Mouse (Mus musculus): Measurements from ENCODE around the gene Ubtd1. TPM values are rescaled to one million over a fixed set of nuclear protein-coding genes. Genes with fewer than 3 reads are reported as not detected.

Ubtd1 gene
- polyA plus RNA-seq, 1 experiment from 2014 or later, result 12.5 TPM

DNA sequence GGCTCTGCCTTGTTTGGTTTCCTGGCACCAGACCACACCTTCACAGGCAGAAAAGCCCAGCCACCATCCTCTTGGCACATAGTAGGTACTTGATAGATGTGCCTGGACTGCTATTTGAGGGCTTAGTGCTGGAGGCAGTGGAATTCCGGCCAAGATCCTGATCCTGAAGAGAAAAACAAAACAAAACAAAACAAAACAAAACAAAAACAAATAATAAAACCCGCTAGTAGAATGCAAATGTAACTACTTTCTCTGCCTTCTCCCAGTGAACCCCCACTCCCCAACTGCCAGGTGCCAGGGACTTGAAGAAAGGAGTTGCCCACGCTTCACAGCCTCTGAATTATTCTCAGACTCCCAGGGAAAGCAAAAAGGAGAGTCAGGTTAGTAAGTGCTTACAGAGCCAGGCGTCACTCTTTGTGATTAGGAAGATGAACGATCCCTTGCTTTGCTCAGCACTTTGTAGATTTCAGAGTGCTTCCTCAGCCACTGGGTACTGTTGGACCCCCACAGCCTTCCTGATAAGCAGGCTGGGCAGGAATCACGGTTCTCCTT lies 10.4 kb downstream of the Ubtd1 start:
- Histone ChIP-seq H3K27me3 (replicated peaks; ENCODE audit: control insufficient read depth, insufficient read depth, low read length) (no peaks in the 10 kb centered on the region), H3K9me3 (ENCODE audit: control insufficient read depth) (no peaks in the 10 kb centered on the region), H3K4me2 (replicated peaks; ENCODE audit: low read depth) (no peak overlapping the region), H3K36me3 (ENCODE audit: control insufficient read depth, insufficient read depth) (no peaks in the 10 kb centered on the region), H3K4me3 (ENCODE audit: low read depth, low read length) (no peak overlapping the region), H3K27ac (ENCODE audit: low read depth, low read length) (no peak overlapping the region), H3K4me1 (replicated peaks; ENCODE audit: control insufficient read depth, insufficient read depth, low read length) (0 out of 2 replicates have a peak, but pooled peaks cover 3% of the 10 kb centered on the region), H3K9ac (ENCODE audit: low read depth, low read length) (no peak overlapping the region)
- ATAC-seq, result no peak
- TF ChIP-seq CTCF (IDR thresholded peaks at IDR 0.05; ENCODE audit: low read depth), result no peak
- 57% methylated on average over 6 of the region's 6 CpGs for WGBS

DNA sequence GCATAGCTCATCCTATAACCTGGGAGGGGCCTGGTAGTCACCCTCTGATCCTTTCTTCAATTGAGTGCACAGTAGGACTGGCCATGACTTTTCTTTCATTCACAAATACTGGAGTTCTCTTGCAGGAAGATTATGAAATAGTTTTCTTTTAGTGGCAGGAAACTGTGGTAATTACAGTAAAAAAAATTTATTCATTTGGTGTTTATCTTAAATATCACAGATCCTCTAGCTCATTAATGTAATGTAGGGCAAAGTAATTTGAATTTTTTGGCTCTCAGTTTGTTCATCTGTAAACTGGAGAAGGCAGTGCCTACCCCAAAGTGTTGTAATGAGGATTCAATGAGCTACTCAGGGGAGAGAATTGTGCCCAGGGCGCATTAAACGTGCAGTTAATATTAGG lies 11.4 kb downstream of the Ubtd1 start:
- Histone ChIP-seq H3K9ac (ENCODE audit: low read depth, low read length) (no peak overlapping the region), H3K4me1 (replicated peaks; ENCODE audit: control insufficient read depth, insufficient read depth, low read length) (0 out of 2 replicates have a peak, but pooled peaks cover 3% of the 10 kb centered on the region), H3K4me2 (replicated peaks; ENCODE audit: low read depth) (no peak overlapping the region), H3K36me3 (ENCODE audit: control insufficient read depth, insufficient read depth) (no peaks in the 10 kb centered on the region), H3K4me3 (ENCODE audit: low read depth, low read length) (no peak overlapping the region), H3K27me3 (replicated peaks; ENCODE audit: control insufficient read depth, insufficient read depth, low read length) (no peaks in the 10 kb centered on the region), H3K27ac (ENCODE audit: low read depth, low read length) (no peak overlapping the region), H3K9me3 (ENCODE audit: control insufficient read depth) (no peaks in the 10 kb centered on the region)
- no peak for ATAC-seq
- TF ChIP-seq CTCF (IDR thresholded peaks at IDR 0.05; ENCODE audit: low read depth), result no peak
- WGBS, result 65% methylated on average over 2 of the region's 2 CpGs

DNA sequence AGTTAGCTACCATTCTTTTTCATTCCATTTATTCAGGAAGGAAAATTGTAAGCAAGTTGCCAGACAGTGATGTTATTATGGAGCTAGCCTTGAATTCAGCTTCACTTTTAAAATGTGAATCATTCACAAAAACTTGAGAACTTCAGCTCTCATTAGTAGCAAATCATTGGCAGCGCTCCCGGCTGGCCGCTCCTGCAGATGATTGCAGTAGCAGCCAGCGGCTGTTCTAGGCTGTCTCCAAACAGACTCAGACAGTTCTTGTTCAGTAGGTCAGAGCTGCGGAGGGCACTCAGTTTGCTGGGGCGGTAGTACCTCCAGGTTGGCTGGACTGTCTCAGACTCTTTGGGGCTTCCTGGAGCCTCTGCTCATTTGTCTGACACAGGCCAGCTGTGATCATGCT lies 11.9 kb downstream of the Ubtd1 start:
- 53% methylated on average over 6 of the region's 6 CpGs for WGBS
- Histone ChIP-seq H3K4me3 (ENCODE audit: low read depth, low read length) (no peak overlapping the region), H3K4me1 (replicated peaks; ENCODE audit: control insufficient read depth, insufficient read depth, low read length) (0 out of 2 replicates have a peak, but pooled peaks cover 3% of the 10 kb centered on the region), H3K27ac (ENCODE audit: low read depth, low read length) (no peak overlapping the region), H3K4me2 (replicated peaks; ENCODE audit: low read depth) (no peak overlapping the region), H3K9ac (ENCODE audit: low read depth, low read length) (no peak overlapping the region), H3K9me3 (ENCODE audit: control insufficient read depth) (no peaks in the 10 kb centered on the region), H3K27me3 (replicated peaks; ENCODE audit: control insufficient read depth, insufficient read depth, low read length) (no peaks in the 10 kb centered on the region), H3K36me3 (ENCODE audit: control insufficient read depth, insufficient read depth) (no peaks in the 10 kb centered on the region)
- no peak for TF ChIP-seq CTCF (IDR thresholded peaks at IDR 0.05; ENCODE audit: low read depth)
- ATAC-seq, result no peak

DNA sequence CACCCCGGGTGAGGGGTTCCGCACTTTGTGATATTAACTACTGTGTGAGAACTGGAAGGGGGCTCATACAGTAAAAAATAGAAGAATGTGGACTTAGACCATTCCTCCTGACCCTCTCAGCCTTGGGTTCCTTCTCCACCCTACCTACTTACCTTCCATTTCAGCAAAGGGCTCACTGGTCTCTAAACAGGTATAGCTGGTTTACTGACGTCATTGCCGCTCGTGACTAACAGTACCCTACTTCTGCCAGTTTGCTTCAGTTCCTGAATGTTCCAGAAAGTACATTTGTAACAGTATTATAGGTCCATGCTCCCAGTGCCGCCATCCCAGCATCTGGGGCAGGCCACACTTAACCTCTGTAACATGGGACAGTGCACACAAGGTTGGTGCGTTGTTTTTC lies 12.5 kb downstream of the Ubtd1 start:
- Histone ChIP-seq H3K9me3 (ENCODE audit: control insufficient read depth) (no peaks in the 10 kb centered on the region), H3K4me2 (replicated peaks; ENCODE audit: low read depth) (no peak overlapping the region), H3K4me3 (ENCODE audit: low read depth, low read length) (no peak overlapping the region), H3K27ac (ENCODE audit: low read depth, low read length) (no peak overlapping the region), H3K36me3 (ENCODE audit: control insufficient read depth, insufficient read depth) (no peaks in the 10 kb centered on the region), H3K4me1 (replicated peaks; ENCODE audit: control insufficient read depth, insufficient read depth, low read length) (0 out of 2 replicates have a peak, but pooled peaks cover 6% of the 10 kb centered on the region), H3K27me3 (replicated peaks; ENCODE audit: control insufficient read depth, insufficient read depth, low read length) (no peaks in the 10 kb centered on the region), H3K9ac (ENCODE audit: low read depth, low read length) (no peak overlapping the region)
- no peak for TF ChIP-seq CTCF (IDR thresholded peaks at IDR 0.05; ENCODE audit: low read depth)
- 83% methylated on average over 7 of the region's 7 CpGs for whole genome bisulfite sequencing
- ATAC-seq, result no peak

DNA sequence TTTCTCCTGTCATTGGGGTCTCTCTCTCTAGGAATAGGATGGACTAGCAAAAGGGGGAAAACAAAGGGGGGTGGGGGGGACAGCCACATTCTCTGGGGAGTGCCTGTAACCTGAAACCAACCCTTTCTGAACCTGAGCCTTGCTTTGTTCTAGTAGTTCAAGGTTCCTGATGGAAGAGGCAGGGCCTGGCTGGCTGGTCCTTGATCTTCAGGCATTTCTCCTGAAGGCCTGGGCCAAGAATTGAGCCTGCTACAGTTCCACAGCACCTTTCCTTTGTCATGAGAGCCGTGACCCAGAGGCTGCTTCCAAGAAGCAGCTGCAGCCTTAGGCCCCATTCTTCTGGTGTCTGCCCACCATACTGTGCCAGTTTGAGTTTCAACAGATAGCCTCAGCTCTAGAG lies 13.9 kb downstream of the Ubtd1 start:
- Histone ChIP-seq H3K27ac (ENCODE audit: low read depth, low read length) (no peak overlapping the region), H3K36me3 (ENCODE audit: control insufficient read depth, insufficient read depth) (no peaks in the 10 kb centered on the region), H3K4me2 (replicated peaks; ENCODE audit: low read depth) (no peak overlapping the region), H3K9me3 (ENCODE audit: control insufficient read depth) (no peaks in the 10 kb centered on the region), H3K4me1 (replicated peaks; ENCODE audit: control insufficient read depth, insufficient read depth, low read length) (0 out of 2 replicates have a peak, but pooled peaks cover 12% of the 10 kb centered on the region), H3K9ac (ENCODE audit: low read depth, low read length) (no peak overlapping the region), H3K4me3 (ENCODE audit: low read depth, low read length) (no peak overlapping the region), H3K27me3 (replicated peaks; ENCODE audit: control insufficient read depth, insufficient read depth, low read length) (no peaks in the 10 kb centered on the region)
- ATAC-seq, result no peak
- WGBS, result 76% methylated on average over 1 of the region's 1 CpGs
- TF ChIP-seq CTCF (IDR thresholded peaks at IDR 0.05; ENCODE audit: low read depth), result no peak

DNA sequence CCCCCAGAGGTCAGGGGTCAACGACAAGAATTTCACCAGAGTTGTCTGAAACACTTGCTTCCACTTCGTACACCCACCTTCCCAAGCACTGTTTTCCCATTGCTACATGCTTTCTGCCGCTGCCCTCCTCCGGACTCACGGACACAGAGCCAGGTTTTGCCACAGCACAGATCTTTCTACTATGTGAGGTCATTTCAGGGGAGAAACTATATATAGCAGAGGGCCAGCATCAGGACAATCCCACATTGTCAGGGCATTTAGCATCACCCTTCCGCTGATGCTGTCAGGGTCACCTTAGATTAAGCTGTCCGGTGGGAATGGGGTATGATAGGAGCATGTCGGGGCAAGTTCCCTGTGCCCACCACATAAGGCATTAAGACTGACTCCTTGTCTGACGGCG lies 15.5 kb downstream of the Ubtd1 start:
- Histone ChIP-seq H3K9ac (ENCODE audit: low read depth, low read length) (no peak overlapping the region), H3K4me1 (replicated peaks; ENCODE audit: control insufficient read depth, insufficient read depth, low read length) (0 out of 2 replicates have a peak, but pooled peaks cover 17% of the 10 kb centered on the region), H3K27ac (ENCODE audit: low read depth, low read length) (no peak overlapping the region), H3K9me3 (ENCODE audit: control insufficient read depth) (no peaks in the 10 kb centered on the region), H3K36me3 (ENCODE audit: control insufficient read depth, insufficient read depth) (no peaks in the 10 kb centered on the region), H3K4me2 (replicated peaks; ENCODE audit: low read depth) (no peak overlapping the region), H3K27me3 (replicated peaks; ENCODE audit: control insufficient read depth, insufficient read depth, low read length) (no peaks in the 10 kb centered on the region), H3K4me3 (ENCODE audit: low read depth, low read length) (no peak overlapping the region)
- no peak for ATAC-seq
- no peak for TF ChIP-seq CTCF (IDR thresholded peaks at IDR 0.05; ENCODE audit: low read depth)
- WGBS, result 85% methylated on average over 10 of the region's 10 CpGs

All from intestine, postnatal 0 days (tissue).